Mouse (Mus musculus): ENCODE data around the gene Prima1.

DNA sequence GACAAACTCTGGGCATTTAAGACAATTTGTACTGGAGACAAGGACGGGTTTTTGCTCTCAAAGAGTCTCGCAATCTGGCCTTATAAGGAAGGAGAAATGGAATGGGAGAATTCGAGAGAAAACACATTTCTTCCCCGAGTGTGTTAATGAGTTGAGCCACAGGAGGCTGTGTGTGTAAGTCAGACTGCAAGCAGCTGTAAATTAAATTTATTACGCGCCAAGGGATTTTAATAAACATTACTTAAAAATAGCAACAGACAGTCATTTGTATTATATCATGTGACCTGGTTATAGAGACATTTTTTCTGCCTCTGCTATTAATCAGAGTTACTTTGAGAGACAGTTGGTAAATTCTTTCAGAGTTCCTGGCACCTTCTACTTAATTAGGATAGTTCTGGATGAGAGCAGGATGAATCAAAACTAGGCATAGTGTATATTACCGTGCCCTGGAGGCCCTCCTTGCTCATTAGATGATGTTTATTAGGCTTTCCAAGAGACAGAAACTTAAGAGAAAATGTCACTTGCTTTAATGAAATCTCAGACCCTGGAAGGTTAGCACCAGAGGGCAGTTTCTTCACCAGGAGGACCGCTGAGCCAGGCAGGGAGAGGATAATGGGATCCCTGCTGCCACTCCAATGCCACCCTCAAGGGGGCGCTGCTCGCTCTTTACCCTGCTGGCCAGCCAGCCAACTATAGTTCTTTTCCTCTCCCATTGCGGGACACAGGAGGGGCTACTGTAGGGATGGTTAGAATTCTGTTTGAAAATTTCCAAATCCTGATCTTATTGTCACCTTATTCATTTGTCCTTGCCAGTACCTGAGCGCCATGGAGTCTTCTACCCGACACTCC lies 20.3 kb upstream of the Prima1 start:
- TF ChIP-seq CTCF (IDR thresholded peaks at IDR 0.05; ENCODE audit: extremely low read depth, insufficient read length, insufficient replicate concordance, low read depth, low read length) = peak; percentile 55; the same call in 1 of the 2 replicates
- TF ChIP-seq POLR2A (IDR thresholded peaks at IDR 0.05; ENCODE audit: low read depth, low read length) = no peak
